Mouse (Mus musculus): Measurements from ENCODE around the gene Cry2. TPM values are rescaled to one million over a fixed set of nuclear protein-coding genes. Genes with fewer than 3 reads are reported as not detected.
A peak's percentile ranks its signal among the peaks of the same experiment; 100 is the strongest.

The Cry2 gene
- polyA plus RNA-seq, 1 experiment from 2014 or later, result 38.1 TPM

DNA sequence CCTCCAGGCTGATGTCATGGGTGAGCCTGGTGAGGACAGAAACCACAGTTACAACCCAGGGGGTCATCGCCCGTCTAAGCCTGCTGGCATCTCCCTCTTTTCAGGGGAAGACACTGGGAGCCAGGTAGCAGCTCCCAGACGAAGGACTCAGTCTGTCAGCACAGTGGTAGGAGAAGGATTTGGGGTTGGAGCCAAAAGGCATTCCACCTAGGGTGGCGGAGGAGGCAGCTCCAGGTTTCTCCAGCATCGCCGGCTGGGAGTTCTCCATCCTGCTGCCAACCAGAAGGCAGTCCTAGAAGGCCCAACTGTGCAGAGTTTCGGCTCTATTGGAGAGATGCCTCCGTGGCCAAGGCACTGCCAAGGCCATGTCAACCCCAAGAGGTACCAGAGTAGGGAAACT lies 42.7 kb downstream of the Cry2 start:
- Histone ChIP-seq H3K9me3 (replicated peaks) (no peaks in the 10 kb centered on the region), H3K27ac (peak overlapping the region; percentile 94; the same call in 1 of the 2 replicates), H3K9ac (peak overlapping the region; percentile 71), H3K4me1 (peaks cover 59% of the 10 kb centered on the region), H3K4me3 (0 out of 2 replicates have a peak overlapping the region, but pooled peaks have one; percentile 35), H3K4me2 (replicated peaks) (peak overlapping the region; percentile 67), H3K36me3 (peaks cover 16% of the 10 kb centered on the region), H3K27me3 (no peaks in the 10 kb centered on the region)
- 88% methylated on average over 8 of the region's 8 CpGs for WGBS
- no peak for ATAC-seq (ENCODE audit: low FRiP score)

DNA sequence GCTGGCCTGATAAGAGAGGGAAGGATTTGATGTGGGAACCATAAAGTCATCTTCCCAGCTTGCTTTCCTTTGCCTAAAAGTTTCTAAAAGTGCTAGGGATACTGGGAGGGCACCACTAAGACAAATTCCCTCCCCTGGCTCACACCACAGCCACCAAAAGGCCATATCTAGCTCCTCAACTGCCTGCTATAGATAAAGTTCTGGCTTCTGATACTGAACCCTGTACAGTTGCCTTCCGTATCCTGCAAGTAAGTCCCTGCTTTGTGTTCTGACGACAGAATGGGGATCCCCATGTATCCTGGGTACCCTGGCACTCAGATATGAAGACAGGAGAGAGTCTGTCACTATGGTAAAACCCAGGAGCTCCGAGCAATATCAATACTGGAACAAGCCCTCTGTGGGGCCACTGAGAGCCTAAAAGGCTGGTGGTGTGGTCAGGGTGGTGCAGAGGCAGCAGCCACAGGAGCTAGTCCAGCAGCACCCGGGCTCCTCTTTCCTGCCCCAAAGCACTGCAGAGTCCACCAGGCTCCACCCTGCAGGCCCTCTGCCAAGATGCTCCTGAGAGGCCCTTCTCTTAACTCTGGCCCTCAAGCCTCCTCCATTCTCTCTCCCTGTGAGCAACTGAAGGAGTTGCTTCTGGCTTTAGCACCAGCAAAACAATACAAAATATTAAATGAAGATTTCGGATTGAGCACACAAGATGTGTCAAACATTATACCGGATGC lies 43.5 kb downstream of the Cry2 start:
- Histone ChIP-seq H3K9me3 (replicated peaks) (no peaks in the 10 kb centered on the region), H3K9ac (peak overlapping the region; percentile 43; the same call in 1 of the 2 replicates), H3K27ac (peak overlapping the region; percentile 86), H3K4me2 (replicated peaks) (peak overlapping the region; percentile 92), H3K4me3 (no peak overlapping the region), H3K36me3 (peaks cover 24% of the 10 kb centered on the region), H3K4me1 (peaks cover 59% of the 10 kb centered on the region), H3K27me3 (no peaks in the 10 kb centered on the region)
- 81% methylated on average over 6 of the region's 6 CpGs for WGBS
- no peak for ATAC-seq (ENCODE audit: low FRiP score)

DNA sequence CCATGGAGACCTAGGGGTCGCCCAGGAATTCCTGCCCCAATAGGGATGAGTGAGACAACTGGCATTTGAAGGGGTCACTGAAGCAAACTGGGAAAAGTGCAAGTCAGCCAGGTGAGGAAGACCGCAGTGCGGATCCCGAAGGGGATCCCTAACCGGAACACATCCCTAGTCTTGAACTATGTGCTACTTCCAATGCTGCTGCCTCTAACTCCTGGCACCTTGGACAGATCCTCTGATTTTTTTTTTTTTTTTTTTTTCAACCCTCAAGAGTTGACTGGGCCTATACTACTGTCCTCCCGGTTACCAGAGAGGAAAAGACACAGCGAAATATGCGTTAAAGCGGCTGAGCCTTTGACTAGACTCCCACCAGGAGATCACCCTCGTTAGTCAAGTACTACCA lies 44.2 kb downstream of the Cry2 start:
- Histone ChIP-seq H3K27ac (peak overlapping the region; percentile 86), H3K4me1 (peaks cover 59% of the 10 kb centered on the region), H3K9ac (no peak overlapping the region), H3K4me3 (peak overlapping the region; percentile 77), H3K36me3 (peaks cover 31% of the 10 kb centered on the region), H3K4me2 (replicated peaks) (peak overlapping the region; percentile 92), H3K9me3 (replicated peaks) (no peaks in the 10 kb centered on the region), H3K27me3 (no peaks in the 10 kb centered on the region)
- 2% methylated on average over 10 of the region's 10 CpGs for WGBS
- no peak; the same call in 1 of the 2 replicates for ATAC-seq (ENCODE audit: low FRiP score)

DNA sequence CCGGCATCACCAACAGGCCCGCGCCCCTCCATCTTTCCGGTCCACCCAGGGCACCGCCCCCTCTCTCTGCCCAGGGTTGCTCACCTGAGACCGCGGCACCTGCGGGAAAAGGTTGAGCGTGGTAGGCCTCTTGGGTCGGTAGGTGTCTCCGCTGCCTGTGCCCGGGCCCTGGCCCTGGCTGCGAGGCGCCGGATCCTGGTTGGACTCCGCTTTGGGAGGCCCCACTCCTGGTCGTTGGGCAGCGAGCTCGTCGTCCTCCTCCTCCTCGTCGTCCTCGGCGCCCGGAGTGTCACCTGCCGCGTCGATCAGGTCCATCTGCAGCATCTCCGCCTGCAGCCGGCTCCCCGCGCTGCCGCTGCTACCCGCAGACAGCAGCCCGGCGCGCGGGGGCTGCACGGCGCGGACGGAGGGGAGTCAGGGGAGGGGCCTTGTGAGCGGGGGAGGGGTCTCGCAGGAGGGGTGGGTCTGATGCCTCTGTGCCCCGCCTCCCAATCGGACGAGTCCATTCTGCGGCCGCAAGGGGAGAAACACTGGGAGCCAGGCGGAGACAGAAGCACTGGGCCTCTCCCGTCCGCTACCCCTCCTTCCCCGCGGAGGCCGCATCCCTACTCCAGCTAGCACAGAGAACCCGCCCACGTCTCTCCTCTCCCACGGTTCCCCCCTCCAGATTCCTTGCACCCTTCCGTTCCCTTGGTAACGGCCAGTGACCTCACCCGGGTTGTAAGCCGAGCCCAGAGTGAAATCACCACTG lies 44.8 kb downstream of the Cry2 start:
- Histone ChIP-seq H3K27ac (peak overlapping the region; percentile 86), H3K9me3 (replicated peaks) (no peaks in the 10 kb centered on the region), H3K4me1 (peaks cover 59% of the 10 kb centered on the region), H3K36me3 (peaks cover 37% of the 10 kb centered on the region), H3K27me3 (no peaks in the 10 kb centered on the region), H3K9ac (peak overlapping the region; percentile 85), H3K4me2 (replicated peaks) (peak overlapping the region; percentile 92), H3K4me3 (peak overlapping the region; percentile 77)
- WGBS, result under 1% methylated on average over 53 of the region's 62 CpGs
- peak; percentile 94 for ATAC-seq (ENCODE audit: low FRiP score)

DNA sequence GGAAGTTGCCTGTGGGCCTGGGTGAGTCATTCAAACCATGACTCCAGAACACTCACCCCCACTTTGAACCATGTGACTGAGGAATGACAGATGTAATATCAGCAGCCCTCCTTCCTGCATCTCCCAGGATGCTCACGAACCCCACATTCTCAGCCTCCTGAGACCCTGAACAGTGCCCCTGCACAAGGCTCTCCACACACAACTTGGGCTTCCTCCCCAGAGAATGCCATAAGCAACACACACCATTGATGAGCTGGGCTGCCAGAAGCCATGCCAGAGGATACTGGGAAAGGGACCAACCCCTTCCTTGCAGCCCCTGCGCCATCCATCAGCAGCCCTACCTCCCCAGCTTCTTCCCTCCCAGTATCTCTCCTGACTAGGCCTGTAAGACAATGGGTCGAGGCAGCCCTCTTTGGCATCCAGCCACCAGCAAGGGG lies 45.7 kb downstream of the Cry2 start:
- peaks cover 53% of the 10 kb centered on the region for H3K4me1 ChIP-seq
- no peaks in the 10 kb centered on the region for H3K27me3 ChIP-seq
- 42% methylated on average over 3 of the region's 3 CpGs for WGBS
- H3K36me3 ChIP-seq, result peaks cover 46% of the 10 kb centered on the region
- H3K4me2 ChIP-seq (replicated peaks), result peak overlapping the region; percentile 92
- peak overlapping the region; percentile 85 for H3K9ac ChIP-seq
- no peaks in the 10 kb centered on the region for H3K9me3 ChIP-seq (replicated peaks)
- H3K4me3 ChIP-seq, result peak overlapping the region; percentile 77
- peak overlapping the region; percentile 86 for H3K27ac ChIP-seq
- ATAC-seq (ENCODE audit: low FRiP score), result no peak

DNA sequence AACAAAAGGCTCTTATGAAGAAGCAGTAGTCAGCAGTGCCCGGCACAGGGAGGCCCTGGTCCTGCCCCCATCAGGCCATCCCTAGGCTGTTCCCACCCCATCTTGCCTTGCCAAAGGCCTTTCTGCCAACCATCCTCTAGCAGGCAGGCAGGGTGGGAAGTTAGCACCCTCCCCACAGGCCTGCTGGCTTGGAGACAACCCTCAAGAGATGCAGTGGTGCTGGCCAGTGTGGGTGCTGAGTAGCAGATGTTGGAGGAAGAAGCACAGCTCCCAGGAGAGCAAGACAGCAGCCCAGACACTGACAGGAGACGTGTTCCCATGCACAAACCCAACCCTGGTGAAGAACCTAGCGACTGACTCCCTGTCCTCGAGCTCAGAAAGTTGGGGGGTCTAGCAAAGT lies 46.2 kb downstream of the Cry2 start:
- Histone ChIP-seq H3K4me3 (peak overlapping the region; percentile 77), H3K4me2 (replicated peaks) (peak overlapping the region; percentile 92), H3K36me3 (peaks cover 51% of the 10 kb centered on the region), H3K9me3 (replicated peaks) (no peaks in the 10 kb centered on the region), H3K27ac (no peak overlapping the region), H3K4me1 (peaks cover 48% of the 10 kb centered on the region), H3K9ac (peak overlapping the region; percentile 85), H3K27me3 (no peaks in the 10 kb centered on the region)
- WGBS, result 71% methylated on average over 4 of the region's 4 CpGs
- no peak for ATAC-seq (ENCODE audit: low FRiP score)

DNA sequence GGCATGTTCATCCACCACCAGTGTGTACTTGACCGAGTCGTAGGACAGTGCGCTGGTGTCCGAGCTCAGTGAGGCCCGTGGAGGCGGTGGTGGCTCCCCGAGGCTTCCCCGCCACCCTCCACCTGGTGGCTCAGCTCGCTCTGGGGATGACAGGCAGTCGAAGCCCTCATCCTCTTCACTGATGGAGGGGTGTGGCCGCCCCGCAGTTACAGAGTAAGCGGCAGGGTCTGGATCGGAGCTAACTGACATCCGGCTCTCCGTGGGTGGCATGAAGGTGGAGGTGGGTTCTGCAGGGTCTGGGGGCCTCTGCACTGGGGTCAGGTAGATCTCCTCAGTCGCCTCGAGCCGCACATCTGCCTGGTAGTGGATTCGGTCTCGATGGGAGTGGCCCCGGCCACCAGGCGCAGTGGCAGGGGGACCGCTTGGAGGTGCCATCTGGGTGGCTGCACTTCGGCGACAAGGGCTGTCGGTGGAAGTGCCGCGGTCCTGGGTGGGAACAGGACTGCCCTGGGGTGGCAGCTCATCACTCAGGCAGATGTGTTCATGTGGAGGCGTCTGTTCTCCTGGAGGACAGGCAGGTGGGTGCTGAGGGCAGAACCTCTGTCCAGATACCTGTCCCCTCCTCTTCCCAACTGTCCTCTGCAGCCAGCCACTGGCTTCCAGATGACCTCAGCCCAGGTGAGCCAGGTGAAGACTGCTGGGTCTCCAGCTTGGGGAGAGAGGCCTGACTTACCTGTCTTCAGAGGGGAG lies 46.8 kb downstream of the Cry2 start:
- peak overlapping the region; percentile 77; the same call in 1 of the 2 replicates for H3K4me3 ChIP-seq
- H3K27me3 ChIP-seq, result no peaks in the 10 kb centered on the region
- no peak for ATAC-seq (ENCODE audit: low FRiP score)
- H3K9me3 ChIP-seq (replicated peaks), result no peaks in the 10 kb centered on the region
- no peak overlapping the region for H3K9ac ChIP-seq
- no peak overlapping the region for H3K27ac ChIP-seq
- peaks cover 42% of the 10 kb centered on the region for H3K4me1 ChIP-seq
- WGBS, result 91% methylated on average over 30 of the region's 30 CpGs
- peak overlapping the region; percentile 92 for H3K4me2 ChIP-seq (replicated peaks)
- H3K36me3 ChIP-seq, result peaks cover 57% of the 10 kb centered on the region

DNA sequence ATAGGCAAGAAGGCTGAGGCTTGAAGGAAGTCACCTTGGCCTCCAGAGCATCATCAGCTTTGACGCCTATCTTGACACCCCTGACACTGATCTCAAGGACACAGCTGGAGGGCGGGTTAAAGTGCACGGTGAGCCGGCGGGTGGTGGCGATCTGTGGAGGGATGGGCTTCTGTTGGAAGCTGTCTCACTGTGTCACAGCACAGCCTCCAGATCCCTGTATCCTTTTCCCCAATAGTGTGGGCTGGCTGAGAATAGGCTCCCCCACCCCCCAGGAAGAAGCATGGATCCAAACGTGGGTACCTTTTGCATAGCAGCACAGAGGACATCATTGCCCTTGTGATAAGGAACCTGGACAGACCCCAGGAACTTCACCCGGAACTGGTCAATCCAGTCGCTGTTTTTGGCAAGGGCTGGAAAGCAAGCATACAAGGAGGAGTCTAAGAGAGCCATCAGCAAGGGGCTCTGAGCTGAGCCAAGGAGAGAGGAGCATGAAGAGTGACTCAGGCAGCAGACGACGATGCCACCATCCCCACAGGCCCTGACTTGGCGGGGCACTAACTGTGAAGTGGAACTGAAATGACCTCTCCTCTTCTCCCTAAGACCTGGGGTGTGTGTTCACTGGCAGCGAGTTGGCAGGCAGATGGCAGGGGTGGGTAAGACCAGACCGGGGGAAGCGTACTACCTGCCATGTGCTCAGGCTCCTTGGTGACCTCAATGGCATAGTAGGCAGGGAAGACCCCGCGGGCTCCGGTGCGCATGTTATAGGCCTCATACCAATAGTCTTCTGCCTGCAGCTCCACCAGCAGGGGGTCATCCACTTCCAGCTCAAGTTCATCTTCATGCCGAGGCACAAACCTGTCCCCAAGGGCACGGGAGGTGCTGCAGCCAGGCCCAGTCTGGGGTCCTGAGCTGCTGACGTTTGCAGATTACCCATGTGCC lies 48.5 kb downstream of the Cry2 start:
- no peak overlapping the region for H3K4me3 ChIP-seq
- H3K4me2 ChIP-seq (replicated peaks), result no peak overlapping the region
- H3K27ac ChIP-seq, result no peak overlapping the region
- 85% methylated on average over 22 of the region's 22 CpGs for WGBS
- no peaks in the 10 kb centered on the region for H3K9me3 ChIP-seq (replicated peaks)
- H3K36me3 ChIP-seq, result peaks cover 74% of the 10 kb centered on the region
- H3K9ac ChIP-seq, result no peak overlapping the region
- ATAC-seq (ENCODE audit: low FRiP score), result no peak
- H3K27me3 ChIP-seq, result no peaks in the 10 kb centered on the region
- H3K4me1 ChIP-seq, result peaks cover 25% of the 10 kb centered on the region

DNA sequence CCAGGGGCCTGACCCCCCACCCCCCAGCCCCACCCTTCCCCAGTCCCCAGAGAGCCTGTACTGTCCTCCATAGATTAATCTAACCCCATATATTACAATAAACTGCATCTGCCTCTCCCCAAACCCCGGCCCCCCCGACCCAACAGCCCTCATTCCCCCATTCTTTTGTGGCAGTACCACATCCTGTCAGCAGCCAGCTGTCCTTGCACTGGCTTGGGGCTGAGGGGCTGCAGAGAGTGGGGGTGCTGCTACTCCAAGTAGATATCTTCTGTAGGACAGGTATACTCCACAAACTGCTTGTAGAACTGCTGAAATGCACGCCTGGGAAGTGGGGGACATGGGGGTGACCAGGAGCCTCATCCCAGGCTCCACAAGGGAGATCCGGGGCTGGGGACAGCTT lies 49.7 kb downstream of the Cry2 start:
- no peak for ATAC-seq (ENCODE audit: low FRiP score)
- no peaks in the 10 kb centered on the region for H3K27me3 ChIP-seq
- no peak overlapping the region for H3K27ac ChIP-seq
- H3K4me1 ChIP-seq, result peaks cover 16% of the 10 kb centered on the region
- H3K4me3 ChIP-seq, result no peak overlapping the region
- H3K4me2 ChIP-seq (replicated peaks), result no peak overlapping the region
- peaks cover 86% of the 10 kb centered on the region for H3K36me3 ChIP-seq
- H3K9me3 ChIP-seq (replicated peaks), result no peaks in the 10 kb centered on the region
- 69% methylated on average over 4 of the region's 4 CpGs for WGBS
- H3K9ac ChIP-seq, result no peak overlapping the region

DNA sequence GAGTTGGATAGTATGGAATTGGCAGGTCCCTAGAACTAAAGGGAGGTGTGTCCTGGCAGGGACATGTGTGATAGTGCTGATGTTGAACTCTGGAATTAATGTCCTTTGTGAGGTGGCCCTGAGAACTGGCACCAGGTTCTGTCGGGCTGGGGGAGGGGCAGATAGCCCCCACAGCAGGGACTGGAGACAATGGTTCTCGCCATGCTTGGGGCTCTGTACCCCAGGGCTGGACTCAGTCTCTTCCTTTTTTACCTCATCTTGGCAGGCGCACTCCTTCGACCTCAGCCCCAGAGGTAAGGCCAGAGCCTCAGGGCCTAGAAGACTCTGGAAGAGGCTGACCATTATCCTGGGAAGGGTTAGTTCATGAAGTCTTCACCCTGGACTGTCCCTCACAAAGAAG lies 51.1 kb downstream of the Cry2 start:
- Histone ChIP-seq H3K36me3 (peaks cover 97% of the 10 kb centered on the region), H3K4me2 (replicated peaks) (no peak overlapping the region)

DNA sequence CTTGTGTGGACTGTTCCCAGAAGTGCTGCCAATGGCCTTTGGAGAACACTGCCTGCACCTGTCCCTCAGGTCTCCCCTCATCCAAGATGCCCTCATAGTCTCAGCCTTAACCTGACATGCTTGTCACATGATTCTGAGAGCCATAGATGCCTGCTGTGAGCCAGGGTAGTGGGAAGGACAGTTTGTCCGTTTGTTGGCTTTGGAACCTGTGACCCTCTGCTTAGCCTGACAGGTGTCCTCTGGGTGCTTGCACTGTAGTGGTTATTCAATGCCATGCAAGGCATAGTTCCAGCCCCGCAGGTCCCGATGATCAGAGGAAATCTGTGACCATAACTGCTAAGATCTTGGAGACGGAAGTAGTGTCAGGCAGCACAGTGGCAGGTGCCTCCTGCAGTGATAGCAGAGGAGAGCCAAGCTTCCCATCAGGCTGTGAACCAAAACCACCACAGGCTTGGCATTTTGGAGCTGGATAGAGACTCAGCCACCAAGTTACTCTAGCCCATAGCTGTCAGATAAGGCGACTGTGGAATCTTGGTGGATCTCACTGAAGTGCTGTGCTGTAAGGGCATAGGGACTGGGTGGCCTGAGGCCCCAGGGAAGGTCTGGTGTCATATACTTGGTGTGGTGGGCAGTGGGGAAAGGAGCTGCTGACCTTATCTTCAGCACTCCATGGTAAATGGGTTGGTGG lies 51.8 kb downstream of the Cry2 start, which contains the start of gene 1700029I15Rik:
1700029I15Rik (plus strand) TSS at position 638 of the 688 bp plus-strand sequence.
- Histone ChIP-seq H3K27me3 (no peaks in the 10 kb centered on the region), H3K4me1 (no peaks in the 10 kb centered on the region), H3K4me3 (no peak within 1 kb of the TSS), H3K9ac (no peak within 1 kb of the TSS), H3K4me2 (replicated peaks) (no peak within 1 kb of the TSS), H3K27ac (no peak within 1 kb of the TSS), H3K9me3 (replicated peaks) (no peaks in the 10 kb centered on the region), H3K36me3 (peaks cover 97% of the 10 kb centered on the region)
- WGBS, result 83% methylated on average over 5 of the region's 5 CpGs
- ATAC-seq (ENCODE audit: low FRiP score), result no peak

More for the DNA sequence above, 51.1 kb downstream of the Cry2 start:
- ATAC-seq (ENCODE audit: low FRiP score), result no peak
- Histone ChIP-seq H3K4me1 (peaks cover 6% of the 10 kb centered on the region), H3K9me3 (replicated peaks) (no peaks in the 10 kb centered on the region), H3K9ac (no peak overlapping the region), H3K4me3 (no peak overlapping the region), H3K27ac (no peak overlapping the region), H3K27me3 (no peaks in the 10 kb centered on the region)
- 92% methylated on average over 4 of the region's 4 CpGs for WGBS
